Mouse (Mus musculus) MN1 (cell line): ENCODE measurements around the gene Mettl14.
A peak's percentile ranks its signal among the peaks of the same experiment; 100 is the strongest.

Source experiments
- DNase-seq: peaks from one replicate; pipeline ENCODE4 v3.0.0-alpha.2; 2016; ENCODE audit warnings: low spot score

Mettl14 gene

DNA sequence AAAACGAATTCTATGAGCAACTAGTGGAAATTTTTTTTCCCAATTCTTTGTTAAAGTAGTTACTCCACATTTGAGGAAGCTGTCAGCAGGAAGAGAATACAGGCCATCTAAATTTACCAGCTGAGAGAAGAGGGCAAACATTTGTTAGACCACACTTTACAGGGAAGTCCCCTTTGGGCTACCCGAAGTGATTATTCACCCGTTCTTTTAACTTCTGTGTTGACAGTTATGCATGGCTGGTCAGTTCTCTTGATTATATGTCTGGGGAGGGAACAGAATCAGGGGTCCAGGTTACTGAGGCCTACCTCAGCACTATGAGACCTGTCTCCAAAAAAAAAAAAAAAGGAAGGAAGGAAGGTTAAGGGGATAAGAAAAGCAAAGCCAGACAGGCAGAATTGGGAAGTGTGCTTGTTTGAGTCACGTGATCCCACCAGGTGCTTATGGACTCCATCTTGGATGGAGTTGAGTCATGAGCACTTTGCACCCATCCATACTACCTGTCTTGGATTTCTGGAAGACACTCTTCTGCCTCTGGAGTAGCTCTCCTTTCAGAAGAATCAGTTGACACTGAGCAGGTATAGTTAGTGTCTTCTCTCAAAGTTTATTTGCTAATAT is 29.4 kb downstream of the Mettl14 start:
- DNase-seq, result no peak

DNA sequence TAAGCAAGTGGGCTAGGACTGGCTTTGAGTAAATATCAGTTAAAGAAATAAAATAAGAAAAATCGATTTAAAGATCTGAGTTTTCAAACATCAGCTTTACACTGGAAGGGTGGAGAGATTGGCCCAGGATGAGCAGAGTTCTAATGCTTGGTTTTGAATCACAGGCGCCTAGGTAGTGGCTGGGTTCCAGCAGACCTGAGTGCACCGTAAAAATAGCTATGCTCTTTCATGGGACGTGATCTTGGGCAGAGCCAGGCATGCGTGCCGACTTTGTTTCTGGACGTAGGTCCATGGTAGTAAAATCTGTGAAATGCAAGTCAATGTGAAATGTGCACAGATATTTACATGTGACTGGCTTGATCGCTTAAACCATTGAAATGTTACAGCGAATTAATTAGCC is 31.5 kb downstream of the Mettl14 start:
- no peak for DNase-seq

DNA sequence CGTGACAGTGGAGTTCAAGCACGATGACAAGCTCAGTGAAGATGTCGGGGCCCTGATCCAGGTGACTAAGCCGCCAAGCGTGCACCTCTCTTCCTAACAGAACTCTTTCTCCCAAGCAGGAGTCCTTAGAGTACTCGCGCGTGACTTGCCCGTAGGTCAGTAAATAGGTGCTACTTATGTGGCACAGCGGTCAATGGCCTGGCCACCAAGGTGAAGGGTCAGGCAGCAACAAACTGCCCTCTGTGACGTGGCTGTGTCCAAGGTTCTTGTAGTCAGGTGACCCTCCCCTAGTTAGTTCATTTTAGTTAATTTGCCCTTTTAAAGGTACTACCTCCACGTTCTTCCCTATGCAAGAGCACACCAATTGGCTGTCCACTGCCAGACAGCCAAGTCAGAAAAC is 32.2 kb downstream of the Mettl14 start:
- DNase-seq, result no peak

DNA sequence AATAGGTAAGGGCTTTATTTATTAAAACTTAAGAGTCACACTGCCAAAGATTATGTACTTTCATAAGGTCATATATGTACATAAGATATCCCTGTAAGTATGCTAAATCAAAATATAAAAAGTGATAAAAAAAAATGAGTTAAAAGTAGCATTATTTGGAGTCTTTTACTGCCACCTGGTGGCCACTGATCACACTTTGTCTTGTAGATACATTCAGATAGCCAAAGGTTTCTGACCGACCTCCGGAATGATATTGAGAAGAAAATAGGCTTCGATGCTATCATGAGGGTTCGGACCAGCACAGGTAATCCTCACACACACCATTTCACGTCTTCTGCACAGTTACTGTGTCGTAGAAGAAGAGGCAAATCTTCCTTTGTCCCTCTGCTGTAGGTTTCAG is 32.7 kb downstream of the Mettl14 start:
- peak; percentile 69 for DNase-seq

DNA sequence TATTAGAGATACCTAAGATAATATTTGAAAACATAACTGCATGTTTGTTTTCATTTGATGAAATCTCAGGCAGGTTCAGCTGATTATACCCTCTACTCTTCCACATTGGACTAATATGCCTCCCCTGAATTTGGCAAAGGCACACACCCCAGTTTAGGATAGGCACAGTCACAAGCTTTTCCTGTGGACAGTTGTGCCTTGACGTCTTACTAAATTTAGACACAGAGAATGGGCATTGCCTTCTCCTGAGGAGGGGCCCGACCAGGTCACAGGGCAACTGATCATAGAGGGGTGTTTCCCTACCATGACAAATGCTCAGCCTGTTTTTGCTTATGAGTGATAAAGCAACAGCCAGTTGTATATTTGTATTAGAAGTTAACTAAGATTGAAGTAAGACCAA is 34.4 kb downstream of the Mettl14 start:
- DNase-seq, result no peak

DNA sequence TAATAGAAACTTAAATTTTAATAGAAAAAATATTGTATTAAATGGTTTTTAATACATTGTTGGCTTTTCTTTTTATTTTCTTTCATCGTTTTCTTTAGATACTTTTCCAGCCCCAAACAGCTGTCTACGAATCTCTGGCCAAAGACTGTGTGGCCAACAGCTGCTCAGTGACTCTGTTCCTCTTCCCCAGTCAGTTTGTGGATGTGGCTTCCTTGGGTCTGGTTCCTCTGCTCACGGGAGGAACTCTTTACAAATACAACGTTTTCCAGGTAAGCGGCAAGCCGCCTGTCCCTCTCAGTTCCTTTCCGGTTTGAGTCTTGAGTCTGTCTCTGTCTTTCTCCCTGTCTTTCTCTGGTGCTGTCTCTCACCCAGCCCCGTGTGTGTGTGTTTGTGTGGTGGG is 35.3 kb downstream of the Mettl14 start:
- DNase-seq, result no peak

DNA sequence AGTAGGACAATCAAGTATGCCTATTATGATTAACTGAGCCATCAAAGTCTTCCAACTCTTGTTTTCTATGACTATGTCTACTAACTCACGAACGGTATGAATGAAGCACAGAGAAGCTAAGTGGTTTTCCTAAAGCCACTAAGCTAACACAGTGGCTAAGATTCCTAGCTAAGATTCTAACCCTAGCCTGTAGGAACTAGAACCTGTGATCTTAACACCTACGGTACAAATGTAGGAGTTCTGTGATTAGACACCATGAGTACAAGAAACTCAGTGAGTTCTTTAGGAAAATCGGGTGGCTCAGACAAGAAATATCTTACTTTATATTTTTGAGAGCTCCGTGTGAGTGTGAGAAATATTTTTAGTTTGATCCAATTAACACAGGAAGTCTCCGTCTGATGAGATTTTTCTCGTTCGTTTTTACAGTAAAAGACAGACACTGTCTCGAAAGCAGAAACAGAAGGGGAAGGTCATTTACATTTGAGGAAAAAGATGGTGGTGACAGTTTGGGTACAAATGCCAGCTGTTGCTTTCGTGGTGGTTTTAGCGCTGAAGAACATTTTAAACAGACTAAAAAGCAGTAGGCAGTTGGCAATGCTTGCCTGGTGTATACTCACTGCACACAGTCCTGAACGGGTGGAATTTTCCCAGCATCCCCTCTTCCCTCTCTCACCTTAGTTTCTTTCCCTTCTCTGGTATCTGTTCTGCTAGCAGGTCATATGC is 37.7 kb downstream of the Mettl14 start:
- DNase-seq, result no peak

DNA sequence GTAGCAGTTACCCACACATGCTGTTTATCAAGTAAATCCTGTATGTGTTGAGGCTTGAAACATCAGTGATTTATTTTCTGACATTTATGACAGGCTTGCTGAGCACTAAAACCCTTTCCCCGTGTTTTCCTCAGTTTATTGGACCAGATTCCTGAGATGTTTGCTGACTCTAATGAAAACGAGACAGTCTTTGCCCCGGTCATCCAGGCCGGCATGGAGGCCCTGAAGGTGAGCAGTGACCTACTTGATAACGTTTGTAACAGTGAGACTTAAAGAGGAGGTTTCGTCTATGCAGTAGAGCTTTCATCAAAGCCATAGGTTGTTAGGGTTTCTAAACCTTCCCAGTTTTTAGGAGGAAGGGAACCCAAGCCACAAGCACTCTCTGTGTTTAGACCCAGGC is 42.2 kb downstream of the Mettl14 start:
- DNase-seq, result no peak

DNA sequence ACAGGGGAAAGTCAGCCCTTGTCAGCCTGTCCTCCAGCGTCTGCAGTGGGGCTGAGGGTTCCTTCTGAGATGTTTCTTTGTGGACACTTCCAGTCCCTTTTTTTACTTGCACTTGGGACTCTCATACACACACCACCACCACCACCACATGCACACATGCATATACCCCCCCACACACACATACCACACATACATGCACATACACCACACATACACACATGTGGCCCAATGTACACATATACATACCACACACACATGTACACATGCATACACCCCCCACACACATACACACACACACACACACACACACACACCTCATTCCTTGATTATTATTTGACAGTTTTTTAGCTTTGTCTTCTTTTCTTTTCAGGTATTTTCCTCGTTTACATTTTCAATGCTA is 44.9 kb downstream of the Mettl14 start:
- no peak for DNase-seq

DNA sequence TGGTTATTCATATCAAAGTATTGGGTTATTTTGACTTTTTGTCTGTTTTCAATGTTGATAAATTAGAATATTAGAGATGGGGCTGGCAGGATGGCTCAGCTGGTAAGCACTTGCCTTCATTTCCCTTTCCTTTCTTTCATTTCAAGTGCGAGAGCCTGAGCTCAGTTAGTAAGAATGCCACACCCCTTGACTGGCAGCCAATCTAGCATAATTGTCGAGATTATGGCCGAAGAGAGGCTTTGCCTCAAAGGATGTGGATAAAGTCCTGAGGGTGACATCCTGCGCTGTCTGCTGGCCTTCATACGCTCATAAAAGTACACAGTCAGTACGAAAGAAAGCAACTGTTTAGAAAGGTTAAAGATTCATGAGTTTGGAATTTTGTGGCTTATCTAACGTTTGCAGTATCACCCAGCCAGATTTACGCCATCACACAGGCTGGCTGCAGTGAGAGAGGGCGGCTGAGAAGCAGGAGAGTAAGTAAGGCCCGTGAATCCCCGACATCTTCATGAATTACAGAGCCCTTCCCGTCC is 47.2 kb downstream of the Mettl14 start:
- no peak for DNase-seq

DNA sequence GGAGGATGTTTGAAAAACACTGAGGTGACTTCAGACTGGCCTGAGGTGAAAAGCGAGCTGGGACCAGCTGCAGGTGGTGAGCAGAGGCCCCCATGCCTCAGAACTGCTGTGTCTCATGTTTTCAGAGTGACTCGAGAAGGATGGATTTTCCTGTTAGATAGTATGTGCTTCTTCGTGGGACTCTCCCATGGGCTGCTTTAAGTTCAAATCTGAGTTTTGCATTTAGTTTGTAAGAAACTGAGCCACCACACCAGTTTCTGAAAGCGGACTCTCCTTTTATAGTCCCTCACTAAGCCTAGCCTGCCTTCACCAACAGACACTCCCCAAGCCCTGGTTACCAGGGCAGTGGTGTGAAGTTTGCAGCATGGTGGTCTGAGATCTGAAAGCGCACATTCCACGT is 48.1 kb downstream of the Mettl14 start:
- no peak for DNase-seq

DNA sequence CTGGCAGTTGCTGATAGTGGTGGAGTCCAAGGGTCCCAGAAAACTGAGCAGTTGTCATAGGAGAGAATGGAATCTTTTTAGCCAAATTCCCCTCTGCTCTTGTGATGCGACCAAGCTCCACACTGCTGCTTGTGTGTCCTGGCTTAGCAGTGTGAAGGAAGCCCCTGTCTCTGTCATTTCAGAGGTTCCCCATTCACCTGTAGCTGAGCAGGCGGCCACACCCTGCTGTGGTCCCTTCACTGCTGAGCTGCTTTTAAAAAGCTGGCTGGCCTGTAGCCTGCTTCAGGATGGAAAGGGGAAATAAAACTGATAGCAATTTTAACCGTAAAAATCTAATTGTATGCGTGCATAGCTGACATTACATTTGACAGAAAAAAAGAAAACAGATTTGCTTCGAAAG is 49.0 kb downstream of the Mettl14 start:
- DNase-seq, result no peak

DNA sequence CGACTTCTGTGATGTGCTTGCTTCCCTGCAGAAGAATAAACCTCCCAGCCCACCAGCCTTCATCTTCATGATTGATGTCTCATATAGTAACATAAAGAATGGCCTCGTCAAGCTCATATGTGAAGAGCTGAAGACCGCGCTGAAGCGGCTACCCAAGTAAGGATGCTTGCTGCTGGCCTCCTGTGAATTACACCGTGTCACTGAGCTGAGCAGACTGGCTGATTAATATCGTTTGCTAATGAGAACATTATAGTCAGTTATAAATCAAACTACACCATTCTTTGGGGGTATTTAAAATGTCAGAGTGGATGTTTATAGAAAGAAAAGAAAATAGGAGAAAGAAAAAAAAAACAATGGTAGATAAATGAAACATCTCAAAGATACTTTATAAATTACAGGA is 49.5 kb downstream of the Mettl14 start:
- no peak for DNase-seq

DNA sequence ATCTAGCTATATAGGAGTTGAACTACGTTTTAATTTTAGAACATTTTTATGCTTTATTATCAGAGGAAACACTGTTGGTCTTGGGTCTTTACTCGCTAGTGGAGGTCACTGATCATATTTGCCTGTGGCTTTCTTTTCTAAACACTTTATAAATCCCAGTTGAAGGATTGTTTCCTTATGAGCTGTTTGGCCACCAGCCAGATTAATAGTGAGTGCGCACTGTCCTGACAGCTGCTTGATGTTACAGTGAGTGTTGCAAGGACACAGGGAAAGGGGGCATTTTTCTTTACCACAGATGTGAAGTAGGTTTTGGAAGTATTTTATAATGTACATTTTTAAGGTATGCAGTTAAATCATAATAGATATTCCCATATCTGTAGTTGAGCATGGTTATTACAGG is 50.4 kb downstream of the Mettl14 start:
- DNase-seq, result peak; percentile 51

DNA sequence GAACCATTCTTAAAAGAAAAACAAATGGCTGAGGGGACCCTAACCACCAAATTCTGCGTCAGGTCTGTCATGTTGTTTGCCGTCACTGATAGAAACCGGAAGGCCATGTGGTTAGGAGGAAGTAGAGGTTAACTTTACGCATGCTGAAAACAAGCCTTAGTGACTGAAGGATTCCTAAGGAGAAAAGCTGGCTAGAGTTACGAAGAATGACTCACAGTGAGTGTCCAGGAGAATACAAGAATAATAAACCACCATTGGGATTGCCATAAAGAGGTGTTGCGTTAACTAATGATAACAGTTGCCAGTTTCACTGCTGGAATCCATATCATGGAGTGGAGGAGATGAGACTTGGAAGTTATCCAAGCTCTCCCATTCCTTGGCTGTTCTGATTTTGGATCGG is 51.0 kb downstream of the Mettl14 start:
- DNase-seq, result peak; percentile 11

DNA sequence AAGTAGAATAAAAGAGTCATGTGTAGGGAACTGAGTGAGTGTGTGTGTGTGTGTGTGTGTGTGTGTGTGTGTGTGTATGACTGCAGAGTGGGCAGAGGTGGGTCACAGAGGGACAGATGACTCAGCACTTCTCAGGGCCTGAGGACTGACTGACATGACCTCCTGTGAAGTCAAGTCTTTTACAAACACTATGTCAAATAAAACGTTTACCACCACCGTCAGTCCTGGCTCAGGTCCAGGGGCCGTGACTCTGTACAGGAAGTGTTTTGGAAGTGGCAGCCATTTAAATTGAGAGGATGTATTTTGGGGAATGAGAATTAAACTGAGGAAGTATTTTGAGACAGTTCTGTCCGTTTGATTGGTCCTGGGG is 52.9 kb downstream of the Mettl14 start:
- no peak for DNase-seq

DNA sequence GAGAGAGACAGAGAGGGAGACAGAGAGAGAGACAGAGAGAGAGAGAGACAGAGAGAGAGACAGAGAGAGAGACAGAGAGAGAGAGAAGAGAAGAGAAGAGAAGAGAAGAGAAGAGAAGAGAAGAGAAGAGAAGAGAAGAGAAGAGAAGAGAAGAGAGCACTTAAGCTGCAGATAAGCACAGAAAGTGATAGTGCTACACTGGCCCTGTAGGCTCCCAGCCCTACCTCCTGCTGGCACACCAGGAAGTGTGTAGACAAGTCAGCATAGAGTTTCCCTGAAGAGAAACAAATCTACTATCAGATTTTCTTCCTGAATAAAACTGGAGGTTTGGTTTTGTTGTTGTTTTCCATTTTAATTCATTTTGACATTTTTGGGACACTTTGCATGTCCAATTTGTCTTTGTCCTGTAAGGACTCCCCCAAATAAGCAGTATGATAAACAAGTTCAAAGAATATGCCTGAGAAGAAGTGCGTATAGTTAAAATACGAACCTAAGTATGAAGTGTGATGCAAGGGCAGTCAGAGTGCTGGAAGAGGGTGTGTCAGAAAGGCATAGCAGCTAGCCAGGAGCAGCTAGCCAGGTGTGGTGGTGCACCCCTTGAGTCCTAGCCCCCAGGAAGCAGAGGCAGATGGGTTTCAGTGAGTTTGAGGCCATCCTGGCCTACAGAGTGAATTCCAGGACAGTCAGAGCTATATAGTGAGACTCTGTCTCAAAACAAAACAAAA is 53.4 kb downstream of the Mettl14 start:
- DNase-seq, result no peak

DNA sequence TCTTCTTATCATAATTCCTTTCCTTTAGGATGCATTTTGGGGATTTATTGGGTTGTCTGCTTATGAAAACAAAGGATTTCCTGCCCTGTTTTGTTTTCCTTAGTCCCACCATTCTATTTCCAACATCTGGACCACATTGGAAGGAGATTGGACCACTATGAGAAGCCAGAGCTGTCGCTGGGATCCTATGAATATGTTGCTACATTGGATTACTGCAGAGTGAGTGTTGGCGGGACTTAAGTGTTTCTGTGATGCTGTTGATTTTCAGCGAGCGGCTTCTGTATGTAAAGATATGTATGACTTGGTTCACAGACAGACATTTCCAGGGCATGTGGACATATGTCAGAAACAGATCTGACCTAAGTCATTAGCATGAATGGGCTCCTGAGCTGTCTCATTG is 55.7 kb downstream of the Mettl14 start:
- DNase-seq, result no peak

DNA sequence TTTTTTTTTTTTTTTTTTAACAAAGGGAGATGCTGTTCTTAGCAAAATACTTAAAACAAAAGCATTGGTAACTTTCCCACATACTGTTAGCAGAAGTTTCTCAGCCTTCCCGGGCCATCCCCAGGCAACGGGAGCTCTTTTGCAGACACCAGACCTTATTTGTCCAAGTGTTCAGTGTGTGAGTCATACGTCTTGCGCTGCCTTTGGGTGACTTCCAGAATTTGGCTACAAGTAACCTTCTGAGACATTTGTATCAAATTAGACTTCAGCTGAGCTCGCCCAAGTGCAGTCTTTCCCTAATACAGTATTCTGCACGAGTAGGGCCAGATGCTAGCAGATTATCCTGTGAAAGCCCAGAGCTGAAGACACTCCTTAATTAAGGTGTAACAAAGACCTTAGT is 56.7 kb downstream of the Mettl14 start:
- peak; percentile 71 for DNase-seq

DNA sequence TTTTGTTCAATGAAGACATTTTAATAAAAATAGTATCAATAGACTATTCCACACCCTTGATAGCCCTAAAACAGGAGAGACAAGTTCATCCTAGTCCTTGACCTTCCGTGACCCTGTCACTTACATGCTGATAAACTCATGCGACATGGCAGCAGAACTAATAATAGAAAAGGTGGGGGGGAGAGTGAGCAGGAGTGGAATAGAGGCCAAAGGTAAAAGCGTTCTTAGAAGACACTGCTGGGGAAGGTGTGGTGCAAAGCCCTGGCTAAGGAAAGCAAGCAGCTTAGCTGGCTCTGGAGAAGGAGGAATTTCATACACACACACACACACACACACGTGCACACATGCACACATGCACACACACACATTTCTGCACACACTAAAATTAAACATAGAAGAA is 61.6 kb downstream of the Mettl14 start:
- no peak for DNase-seq

DNA sequence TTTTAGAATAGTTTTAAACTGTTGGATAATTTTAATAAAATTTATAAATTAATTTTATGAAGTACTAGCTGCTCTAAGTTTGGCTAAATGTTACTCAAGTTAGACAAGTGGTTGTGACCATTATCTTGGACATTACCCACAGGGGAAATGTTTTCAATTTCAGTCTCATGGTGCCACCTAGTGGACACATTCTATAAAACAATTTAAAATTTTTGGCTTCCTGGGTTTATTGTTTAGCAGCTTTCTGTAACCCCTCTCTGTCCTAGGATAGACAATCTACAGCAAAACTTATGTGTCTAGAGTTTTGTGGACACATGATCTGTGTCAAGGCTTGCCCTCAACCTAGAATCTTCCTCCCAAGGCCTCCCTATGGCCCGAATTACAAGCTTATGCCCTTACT is 63.8 kb downstream of the Mettl14 start:
- peak; percentile 79 for DNase-seq

DNA sequence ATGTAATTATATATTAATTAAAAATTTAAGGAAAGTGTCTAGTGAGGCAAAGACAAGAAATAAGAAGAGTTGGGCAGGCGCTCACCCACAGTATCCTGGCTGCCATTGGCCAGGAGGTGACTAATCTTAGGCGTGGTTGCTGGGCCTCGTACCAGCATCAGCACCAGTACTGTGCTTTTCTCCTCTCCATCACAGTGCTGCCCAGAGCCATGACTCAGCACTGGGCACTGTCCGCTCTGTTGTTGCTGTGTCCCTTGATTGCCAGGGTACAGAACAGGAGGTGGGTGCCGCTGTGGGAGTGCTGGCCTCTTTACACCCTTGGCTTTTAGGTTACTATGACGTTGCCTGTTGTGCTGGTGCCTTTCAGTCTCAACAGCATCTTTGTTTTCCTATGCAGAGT is 64.3 kb downstream of the Mettl14 start:
- DNase-seq, result peak; percentile 55

DNA sequence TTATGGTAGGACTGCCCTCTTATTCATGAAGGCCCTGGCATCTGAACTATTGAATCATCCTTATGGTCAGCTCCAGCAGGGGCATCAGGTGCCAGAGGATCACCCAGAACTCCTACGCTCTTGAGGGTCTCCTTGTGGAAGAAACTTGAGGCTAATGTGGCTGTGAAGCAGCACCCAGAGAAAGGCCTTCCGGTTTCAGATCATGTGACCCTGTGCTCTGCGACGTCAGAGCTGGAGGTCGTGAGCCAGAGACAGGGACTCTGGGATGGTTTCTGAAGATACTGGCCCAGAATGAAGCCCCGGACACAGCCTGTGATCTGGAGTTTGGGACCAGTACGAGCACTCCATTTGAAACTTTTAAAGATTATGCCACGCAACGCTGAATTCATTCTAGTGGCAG is 65.6 kb downstream of the Mettl14 start:
- no peak for DNase-seq
